Mouse (Mus musculus) gastrocnemius, adult 8-10 months (tissue): Measurements from ENCODE around the gene Tmem273. TPM values are rescaled to one million over a fixed set of nuclear protein-coding genes. Genes with fewer than 3 reads are reported as not detected.
A peak's percentile ranks its signal among the peaks of the same experiment; 100 is the strongest.

Experiments used
- DNase-seq, 2 experiments: peaks; one replicate each; pipeline ENCODE4 v3.0.0; 2022; ENCODE audit warnings: low spot score in 2 of 2
- total RNA-seq, 4 experiments: library from RNA; stranded (reverse); gene quantifications; 2 replicates each; pipeline ENCODE4 v1.2.4; 2022

Gene Tmem273
- total RNA-seq, result not detected

DNA sequence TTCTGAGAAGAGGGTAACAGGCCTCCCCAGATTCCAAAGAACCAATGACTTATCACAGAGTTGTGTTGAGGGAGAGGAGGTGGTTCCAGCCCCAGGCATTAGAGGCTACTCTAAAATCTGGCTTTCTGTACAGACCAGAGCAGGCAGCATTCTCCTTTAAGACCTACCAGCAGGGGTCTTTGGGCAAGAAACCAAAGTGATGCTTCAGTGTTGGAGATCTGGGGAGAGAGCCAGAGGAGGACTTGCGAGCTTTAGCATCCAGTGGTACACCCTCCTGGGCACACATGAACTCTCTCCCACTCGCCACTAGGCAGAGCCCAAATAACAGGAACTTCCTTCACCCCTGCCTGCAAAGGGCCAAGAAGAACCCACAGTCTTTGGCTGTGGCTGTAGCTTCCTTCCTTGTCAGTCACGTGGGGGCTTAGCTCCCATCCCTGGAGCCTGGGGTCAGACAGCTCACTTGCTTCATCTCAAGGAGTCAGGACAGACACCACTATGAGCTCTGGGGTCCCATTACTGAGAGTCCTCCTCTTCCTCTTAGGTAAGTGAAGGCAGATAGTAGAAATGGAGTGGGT, at the start of gene Tmem273:
TSS of gene Tmem273 (plus strand) at position 408 of the 575 bp plus-strand sequence.
- DNase-seq, result no peak

DNA sequence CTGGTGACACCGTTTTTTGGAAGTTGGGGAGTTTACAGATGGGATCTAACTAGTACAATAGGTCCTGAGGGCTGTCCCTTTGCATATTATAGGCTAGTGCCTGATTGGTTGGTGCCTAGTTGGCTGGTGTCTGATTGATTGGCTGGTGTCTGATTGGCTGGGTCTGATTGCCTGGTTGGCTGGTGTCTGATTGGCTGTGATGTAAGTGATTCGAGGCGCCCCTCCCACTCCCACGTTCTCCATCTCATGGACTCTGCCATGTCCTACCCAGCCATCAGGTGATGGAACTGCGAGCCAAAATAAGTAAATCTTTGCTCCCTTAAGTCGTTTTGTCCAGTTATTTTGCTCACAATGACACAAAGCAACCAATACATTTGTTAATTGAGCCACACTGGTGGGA, 49.2 kb upstream of the Tmem273 start:
- DNase-seq, result no peak

DNA sequence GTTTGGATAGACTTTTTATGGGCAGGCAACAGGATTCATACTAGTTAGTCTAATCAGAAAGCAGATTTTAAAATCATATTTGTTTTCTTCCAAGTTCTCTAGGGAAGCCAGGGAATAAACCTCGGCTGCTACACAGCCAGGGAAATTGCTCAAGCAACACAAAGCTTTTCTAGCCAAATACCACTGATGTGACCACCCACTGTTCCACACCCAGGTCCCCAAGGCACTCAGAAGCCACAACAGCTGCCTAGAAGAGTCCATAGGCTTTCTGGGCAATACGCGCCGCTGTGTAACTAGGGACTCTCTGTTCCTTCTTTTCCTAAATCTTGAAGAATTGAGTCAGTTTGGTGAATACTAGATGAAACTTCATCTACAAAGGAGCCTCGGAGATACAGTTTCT, 47.2 kb upstream of the Tmem273 start:
- peak; percentile 15 to 20 for DNase-seq

DNA sequence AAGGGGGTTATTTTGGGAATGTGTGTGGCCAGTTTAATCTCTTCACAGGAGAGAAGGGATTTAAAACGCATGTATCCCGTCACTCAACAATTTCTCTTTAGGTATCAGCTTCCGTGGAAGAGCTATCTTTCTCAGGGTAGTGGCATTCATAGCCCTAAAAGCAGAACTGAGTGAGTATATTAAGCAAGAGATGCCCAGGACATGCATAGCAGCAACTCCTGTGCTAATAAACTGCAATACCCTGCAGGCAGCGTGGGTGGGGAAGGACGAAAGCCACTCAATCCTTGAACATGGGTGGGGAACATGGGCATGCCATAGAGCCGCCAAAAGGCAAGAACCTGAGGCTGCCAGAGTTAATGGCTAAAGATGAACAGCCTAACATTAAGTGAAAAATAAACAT, 37.2 kb upstream of the Tmem273 start:
- DNase-seq, result no peak

DNA sequence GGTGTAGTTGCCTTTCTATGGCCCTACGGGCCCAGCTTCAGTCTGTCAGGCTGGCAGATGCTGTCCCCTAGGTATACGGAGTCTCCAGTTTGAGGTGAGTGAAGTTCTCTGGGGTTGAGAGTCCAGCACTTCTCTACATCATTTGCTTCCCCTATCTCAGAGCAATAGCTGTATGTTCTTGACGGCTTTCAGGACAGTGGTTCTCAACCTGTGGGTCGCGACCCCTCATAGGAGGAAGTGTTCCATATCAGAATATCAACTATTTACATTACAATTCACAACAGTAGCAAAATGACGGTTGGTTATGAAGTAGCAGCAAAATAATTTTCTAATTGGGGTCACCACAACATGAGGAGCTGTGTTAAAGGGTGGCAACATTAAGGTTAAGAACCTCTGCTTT, 35.0 kb upstream of the Tmem273 start:
- DNase-seq, result no peak

DNA sequence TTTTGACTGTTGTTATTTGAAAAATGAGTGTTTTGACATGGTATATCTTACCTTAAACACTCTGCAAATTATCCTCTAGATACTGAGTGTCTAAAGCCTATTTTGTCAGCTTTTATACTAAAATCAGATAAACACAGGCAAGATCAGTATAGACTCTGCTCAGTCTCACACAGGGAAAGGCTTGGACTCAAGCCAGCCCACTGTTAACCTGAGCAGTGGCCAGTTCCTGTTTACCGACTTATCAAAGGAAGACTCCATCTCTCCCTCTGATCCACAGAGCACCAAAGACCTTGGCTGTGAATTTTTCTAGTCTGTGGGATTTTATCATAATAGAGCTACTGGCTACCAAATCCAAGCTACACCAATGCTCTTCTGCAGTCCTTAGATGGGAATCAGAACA, 31.5 kb upstream of the Tmem273 start:
- DNase-seq, result no peak

DNA sequence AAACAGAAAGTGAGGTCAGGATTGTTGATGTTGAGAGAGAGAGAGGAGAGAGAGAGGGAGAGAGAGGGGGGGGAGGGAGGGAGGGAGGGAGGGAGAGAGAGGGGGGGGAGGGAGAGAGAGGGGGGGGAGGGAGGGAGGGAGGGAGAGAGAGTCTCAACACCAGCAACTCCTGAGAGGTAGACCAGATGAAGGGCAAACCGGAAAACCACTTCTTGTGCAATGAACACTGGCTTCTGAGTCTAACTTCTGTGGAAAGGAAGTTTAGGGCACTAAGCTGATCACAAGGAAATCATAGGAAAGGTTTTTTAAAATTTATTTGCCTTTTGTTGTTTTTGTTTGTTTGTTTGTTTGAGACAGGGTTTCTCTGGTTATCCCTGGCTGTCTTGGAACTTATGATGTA, 23.6 kb upstream of the Tmem273 start:
- no peak for DNase-seq

DNA sequence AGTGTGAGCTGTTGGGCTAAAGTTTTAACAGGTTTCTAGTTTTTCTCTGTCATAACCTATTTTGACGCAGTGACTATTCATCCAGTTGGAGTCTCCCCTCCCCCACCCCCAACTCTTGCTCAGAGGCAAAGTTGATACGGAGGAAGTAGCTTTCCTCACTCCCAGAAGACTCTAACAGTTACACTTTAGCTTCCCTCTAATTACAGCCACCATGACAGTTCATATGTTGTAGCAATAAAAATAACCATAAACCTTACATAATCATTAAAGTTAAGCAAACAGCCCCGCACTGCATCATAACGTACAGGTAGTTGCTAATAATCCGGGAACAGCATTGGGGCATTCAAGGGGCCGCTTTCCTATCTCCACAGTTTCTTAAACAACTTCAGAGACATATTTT, 15.2 kb upstream of the Tmem273 start:
- DNase-seq, result no peak

DNA sequence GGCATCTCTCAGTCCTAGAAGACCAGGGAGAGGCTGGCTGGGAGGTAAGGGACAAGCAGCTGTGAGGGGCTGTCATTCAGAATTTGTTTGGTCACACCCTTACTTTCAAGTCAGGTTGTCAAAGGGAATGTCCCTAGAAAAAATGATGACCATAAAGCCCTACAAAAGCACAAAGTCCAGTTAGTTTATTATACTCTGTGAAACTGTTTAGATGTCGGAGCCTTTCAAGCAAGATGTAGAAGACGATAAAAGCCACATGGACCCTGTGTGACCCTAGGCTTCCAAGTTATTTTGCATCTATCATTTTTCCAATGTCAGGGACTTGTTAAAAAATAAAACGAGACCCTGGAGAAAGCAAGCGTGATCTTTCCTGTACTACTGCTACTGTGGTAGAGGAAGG, 13.7 kb upstream of the Tmem273 start:
- no peak for DNase-seq

DNA sequence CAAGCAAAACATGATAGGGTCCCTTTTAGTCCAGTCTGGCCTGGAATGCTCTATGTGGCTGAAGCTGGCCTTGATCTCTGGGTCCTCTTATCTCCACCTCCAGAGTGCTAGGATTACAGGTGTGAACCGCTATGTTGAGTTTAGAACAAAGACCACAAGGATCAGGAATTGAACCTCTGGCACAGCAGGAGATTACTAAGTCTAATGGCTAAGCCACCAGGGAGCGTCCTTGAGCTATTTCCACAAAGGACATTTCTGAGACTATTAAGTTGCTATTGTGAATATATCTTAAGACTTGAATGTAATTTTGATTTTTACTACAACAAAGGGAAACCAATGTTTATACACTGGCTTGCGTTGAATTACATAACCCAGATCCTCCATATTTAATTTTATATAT, 13.0 kb upstream of the Tmem273 start:
- no peak for DNase-seq

DNA sequence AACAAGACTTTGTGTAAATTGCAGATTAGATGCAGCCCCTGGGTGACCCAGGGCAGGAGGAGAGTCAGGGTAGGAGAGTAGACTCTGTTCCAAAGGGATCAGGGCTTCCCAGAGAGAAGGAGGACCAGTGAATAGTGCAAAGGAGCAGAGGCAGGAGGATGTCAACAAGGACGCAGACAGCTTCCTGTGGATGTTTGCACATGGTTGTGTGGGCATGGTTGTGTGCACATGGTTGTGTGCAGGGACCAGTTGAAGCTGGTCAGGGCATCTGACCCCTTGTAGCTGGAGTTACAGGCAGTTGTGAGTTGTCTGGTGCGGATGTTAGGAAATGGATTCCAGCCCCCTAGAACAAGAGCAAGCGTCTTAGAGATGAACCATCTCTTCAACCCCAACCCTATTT, 12.3 kb upstream of the Tmem273 start:
- no peak for DNase-seq

DNA sequence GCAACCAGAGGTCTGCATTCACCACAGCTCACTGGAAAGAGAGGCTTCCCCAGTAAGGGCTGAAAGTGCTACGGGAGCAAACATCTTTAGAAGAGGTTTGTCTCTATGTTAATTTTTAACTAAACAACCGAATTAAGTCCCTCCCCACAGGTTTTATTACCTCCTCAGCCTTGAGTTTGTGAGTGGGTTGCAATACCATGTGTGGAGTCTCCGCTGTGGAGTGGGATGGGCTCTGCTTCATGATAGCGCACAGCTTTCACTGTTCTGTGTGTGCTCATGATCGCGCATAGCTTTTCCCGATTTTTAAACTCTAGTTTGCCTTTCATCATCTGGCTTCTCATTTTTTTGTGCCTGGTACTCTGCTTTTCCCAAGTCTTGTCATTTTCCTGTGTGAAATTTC, 9.7 kb upstream of the Tmem273 start:
- DNase-seq, result no peak

DNA sequence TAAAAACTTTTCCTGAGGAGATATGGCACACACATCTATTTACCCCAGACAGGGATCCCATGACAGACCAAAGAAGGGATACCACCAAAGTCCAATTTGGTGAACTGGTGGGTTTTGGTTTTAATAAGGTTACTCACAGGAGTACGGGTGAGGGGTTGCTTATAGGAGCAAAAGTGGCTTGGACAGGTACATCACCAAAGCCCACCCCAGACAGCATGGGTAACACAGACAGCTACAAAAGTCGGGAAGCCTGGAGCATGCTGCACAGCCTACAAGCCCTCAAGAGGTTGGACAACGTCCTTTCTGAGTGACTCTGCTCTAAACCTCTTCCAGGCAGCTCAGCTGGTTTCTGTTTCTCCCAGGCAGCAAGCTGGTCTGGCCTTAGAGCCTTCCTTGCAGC, 7.4 kb upstream of the Tmem273 start:
- no peak for DNase-seq

DNA sequence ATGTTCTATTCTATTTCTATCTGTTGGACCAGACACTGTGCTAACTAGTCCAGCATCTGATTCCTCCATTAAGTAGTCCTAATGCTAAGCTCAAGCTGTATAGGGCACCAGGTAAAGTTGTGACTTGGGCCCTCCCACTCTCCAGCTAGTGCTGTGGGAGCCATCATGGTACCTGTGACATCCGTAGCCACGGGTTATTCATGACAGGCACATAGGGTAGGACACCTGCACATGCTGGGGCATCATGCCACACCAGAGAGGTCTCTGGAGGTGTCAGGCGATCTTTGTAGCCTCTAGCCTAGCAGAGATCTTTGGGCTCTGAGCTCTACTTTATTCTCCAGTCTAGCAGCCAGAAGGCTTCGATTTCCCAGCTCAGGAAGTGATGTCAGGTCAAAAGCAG, 2.9 kb upstream of the Tmem273 start:
- DNase-seq, result no peak

DNA sequence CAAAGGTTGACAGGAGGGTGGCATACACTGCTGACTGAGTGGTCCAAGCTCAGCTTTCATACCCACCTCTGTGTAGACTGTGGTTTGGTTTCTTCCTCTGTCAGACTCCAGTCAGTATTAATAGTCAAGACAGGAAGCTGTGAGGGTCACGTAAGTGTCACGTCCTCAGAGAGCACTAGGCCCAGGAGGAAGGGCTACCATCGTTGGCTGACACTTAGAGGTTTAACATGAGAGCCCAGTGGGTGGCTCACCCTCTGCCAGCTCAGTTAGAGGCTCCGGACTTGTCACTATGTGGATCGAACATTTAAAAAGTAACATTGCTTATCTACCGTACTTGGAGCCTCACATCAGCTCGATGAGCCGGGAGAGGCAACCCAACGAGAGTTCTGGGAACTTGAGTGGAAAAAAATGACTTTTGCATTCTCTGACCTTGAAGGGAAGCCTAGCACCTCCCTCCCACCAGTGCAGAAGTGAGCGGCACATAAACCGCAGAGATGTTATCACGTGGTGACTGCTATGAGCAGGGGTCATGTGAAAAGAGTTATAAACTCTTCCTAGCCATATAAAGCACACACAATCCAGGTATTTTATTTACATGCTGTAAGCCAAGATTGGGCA, 1.5 kb upstream of the Tmem273 start:
- no peak for DNase-seq

DNA sequence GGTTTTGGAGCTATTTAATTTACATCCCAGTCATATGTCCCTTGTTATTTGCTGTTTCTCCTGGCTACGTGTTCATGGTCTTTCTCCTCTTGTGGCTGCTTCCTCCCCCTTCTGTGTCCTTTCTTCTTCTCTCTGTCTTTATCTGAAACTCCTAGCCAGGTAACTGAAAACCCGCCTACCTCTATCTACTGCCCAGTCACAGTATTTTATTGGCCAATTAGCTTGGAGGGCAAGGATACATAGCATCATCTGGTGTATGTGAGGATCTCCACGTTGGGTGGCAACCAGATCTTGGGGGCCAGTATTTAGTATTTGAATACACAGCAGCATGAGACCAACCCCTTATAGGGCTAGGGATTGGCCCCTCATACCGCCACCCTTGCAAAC, 1.0 kb upstream of the Tmem273 start:
- DNase-seq, result no peak

DNA sequence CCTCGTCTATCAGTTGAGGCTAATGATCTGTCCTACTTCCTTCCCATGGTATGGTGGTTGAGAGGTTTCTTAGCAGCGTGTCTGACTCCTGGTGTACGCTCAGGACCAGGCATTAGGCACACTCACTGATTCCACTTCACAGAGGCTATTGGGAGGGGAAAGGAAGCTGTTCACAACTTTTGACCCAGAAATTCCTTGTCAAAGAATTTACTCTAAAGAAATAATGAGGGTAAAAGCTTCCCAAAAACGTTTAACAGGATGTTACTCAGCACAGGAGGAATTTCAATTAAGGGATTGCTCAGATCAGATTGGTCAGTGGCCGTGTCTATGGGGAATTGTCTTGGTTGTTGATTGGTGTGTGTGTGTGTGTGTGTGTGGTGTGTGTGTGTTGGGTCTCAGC, 1.9 kb downstream of the Tmem273 start:
- no peak for DNase-seq

DNA sequence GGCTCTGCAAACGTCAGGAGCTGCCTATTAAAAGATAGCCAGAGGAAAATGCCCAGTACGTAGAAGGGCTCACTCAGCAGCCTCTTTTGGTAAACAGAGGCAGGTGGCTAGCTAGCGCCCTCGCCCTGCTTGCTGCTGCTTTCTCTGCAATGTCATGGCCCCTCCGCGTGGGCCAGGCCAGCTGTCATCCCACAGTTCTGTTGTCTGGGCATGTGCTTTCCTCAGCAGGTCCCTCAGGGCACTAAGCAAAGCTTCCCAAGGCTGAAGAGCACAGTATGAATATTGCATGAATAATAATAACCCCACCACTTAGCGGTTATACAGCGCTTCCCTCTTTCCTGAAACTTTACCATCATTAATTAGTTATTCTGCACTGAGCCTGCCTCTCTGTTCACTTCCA, 10.6 kb downstream of the Tmem273 start:
- DNase-seq, result no peak

DNA sequence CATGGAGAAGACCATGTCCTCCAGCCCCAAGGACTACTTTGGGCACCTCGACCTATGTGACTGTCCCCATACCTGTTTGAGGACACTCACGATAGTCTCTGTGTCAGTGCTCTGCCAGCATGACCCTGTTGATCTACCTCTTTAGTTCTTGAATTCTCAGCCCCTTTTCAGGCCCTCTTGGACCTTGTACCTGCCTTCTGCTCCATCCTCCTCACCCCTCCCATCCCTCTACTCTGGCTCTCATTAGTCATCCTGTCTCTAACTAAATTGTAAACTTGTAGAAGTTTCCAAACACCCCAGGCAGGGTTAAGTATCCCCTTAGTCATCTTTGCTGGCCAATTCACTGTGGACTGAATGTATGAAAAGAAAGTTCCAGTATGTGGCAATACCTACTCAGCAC, 12.0 kb downstream of the Tmem273 start:
- no peak for DNase-seq

DNA sequence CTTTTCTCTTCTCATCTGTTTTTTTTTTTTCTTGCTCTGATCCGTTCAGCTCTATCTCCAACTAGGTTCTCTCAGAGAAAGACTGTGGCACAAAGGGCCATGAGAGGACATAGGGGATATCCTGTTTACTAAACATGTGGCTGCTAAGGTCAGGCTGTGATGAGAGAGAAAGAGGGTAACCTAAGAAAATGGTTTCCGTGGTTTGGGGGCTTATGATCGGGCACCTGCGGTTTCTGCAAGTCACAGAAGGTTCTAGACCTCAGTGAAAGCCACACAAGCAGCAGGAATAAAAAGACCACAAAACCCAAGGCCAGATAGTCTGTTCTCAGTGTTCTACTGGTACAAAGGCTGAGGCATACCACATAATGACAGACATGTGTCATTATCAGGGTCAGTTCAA, 12.6 kb downstream of the Tmem273 start:
- DNase-seq, result no peak

DNA sequence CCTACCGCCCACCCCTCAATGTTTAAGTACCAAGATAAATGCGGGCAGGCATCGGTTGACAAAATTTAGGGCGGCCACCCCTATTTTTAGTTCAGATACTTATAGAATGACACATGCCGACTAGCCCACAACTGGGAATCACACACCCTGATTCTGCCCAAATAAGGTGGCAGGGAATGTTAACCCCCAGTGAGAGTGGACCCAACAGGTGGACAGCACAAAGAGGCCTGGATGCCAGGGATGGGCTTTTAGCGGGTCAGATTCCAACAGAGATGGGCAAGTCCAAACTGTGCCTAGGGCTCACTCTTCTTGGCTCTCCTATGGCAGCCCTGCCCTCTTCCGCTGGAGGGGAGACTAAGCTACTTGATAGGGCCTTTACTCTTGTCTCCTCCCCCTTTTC, 14.3 kb downstream of the Tmem273 start:
- DNase-seq, result no peak

DNA sequence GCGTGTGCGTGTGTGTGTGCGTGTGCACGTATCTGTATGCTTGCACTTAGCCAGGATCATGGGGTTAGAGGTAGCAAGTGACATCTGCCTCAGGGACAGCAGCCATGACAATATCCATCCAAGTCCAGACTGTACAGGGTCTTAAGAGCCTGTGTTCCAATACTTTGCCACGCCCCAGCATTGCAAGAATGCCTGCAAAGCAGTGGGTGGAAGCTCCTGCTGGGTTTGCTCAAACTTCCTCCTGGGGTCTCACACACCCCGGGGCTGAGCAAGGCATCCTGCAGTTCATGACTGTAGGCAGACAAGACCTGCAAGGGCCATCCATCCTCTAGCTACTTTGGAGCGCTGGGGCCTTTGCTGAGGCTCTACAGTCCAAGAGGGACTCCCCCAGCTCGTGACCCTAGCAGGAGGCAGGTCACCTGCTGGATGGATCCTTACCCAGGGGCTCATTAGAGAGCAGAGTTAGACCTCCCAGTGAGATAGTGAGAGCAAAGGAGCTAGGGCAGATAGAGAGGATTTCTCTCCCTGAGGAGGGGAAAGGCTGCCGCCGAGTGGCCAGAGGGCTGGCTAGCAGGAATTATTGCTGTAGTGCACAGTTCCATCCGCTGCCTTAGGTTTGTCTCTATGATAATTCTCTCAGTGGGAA, 15.4 kb downstream of the Tmem273 start:
- DNase-seq, result no peak

DNA sequence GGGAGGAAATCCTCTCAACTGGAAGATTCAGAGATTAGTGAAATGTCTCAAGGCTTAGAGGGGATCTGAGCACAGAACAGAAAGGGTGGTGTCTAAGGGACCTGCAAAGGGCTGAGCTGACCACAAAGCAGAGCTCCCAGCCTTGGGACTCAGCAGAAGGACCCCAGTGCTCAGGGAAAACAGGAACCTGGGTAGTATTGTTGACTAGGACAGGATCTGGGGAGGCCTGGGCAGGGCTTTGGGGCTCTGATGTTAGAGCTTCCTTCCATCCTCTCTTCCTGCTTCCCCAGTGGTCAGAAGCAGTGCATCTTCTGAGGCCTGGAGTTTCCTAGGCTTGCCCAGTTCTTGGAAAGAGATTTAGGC, 15.9 kb downstream of the Tmem273 start:
- DNase-seq, result no peak

DNA sequence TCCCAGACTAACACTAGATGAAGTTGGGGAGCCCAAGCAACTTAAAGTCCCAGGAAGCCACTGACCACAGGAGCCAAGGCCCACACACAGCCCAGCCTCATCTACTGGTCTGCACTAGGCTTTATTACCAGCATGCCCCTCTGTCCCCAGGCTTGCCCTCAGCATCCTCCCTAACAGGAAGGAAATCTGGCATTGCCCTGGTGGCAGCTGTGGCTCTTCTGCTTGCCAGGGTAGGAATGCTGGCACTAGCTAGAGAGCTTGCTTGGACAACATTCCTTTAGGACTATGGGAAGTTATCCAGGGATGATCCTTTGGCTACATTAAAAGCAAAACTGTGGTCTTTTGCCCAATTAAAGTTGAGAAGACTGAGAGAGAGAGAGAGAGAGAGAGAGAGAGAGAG, 24.3 kb downstream of the Tmem273 start:
- no peak for DNase-seq
